Mouse (Mus musculus) spleen, embryonic (tissue): ENCODE data around the gene Xylt1.

Experiments
- CTCF ChIA-PET: fragments of 350-600 bp; sonication (Branson Sonifier 250); formaldehyde crosslinking; loops from one replicate; lab custom pipeline; 2022; lab: Charles Lee

Xylt1 gene

GRCm38 (mm10) chr7:117588426-117588825, 207.6 kb downstream of the Xylt1 start:
- CTCF ChIA-PET = no interaction called here

DNA sequence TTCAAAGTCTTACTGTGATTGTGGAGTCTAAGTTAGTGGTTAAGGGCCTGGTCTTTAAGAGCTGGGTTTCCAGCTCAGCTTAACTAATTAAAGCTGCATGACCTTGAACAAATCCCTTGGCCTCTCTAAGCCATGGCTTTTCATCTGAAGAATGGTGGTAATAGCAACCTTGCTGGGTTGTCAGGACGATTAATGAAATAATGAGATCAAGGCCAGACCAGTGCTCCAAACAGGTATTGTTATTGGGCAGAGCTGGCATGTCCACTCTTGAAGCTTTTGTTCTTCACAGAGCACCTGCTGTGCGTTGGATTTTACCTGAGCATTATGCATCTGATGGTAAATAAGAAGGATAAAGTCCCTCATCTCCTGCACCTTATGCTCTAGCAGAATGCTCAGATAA, 208.6 kb downstream of the Xylt1 start:
- CTCF ChIA-PET = interaction anchor here (0.7 kb wide), 1 partner anchor 34 kb away, joined by 3 read pairs; no protein-coding TSS in a partner anchor

DNA sequence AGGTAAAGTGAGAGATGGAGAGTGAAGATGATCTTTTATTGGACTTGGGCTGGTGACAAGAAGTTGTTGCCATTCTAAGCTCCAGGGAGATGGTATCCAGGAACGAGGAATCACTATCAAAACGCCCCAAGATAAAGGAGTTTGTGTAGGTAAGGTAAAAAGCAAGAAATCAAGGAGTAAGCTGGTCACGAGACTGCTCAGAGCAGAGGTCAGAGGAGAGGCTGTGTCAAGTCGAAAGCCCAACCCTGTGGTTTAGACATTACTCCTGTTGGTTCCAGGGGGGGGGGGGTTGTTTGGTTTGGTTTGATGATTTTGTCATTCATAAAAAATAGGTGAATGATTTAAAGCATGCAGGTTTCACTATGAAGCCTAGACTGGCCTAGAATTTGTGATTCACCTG, 209.0 kb downstream of the Xylt1 start:
- CTCF ChIA-PET = interaction anchor here (0.7 kb wide), 1 partner anchor 35 kb away, joined by 3 read pairs; no protein-coding TSS in a partner anchor

- CTCF ChIA-PET = interaction anchor here (0.6 kb wide), 2 partner anchors 10 to 96 kb away, joined by 7 to 9 read pairs; no protein-coding TSS in a partner anchor
These were observed 213.4 kb downstream of the Xylt1 start for GRCm38 (mm10) chr7:117594191-117594590.

GRCm38 (mm10) chr7:117595029-117595695, 214.4 kb downstream of the Xylt1 start:
- CTCF ChIA-PET = no interaction called here

GRCm38 (mm10) chr7:117600443-117600842, 219.7 kb downstream of the Xylt1 start:
- CTCF ChIA-PET = no interaction called here

DNA sequence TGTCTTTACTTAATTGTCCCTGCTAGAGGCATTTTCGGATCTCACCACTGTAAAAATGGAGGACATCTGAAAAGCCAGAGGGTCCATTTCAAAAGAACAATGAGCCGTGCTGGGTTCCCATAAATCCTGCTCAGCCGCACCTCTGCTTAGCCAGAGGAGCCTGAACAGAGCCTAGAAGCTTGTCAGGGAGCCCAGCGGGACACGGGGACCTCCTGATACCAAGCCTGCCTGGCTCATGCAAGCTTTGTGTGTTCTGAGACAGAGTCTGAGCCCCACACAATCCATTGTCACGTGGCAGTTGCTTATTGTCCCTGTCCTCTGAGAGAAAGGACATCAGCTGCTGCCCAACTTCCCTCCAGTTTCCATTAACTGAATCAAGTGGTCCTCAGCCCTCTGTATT, 229.7 kb downstream of the Xylt1 start:
- CTCF ChIA-PET = no interaction called here

GRCm38 (mm10) chr7:117612788-117613473, 232.2 kb downstream of the Xylt1 start:
- CTCF ChIA-PET = interaction anchor here (1.2 kb wide), 1 partner anchor 38 kb away, joined by 4 read pairs; no protein-coding TSS in a partner anchor

DNA sequence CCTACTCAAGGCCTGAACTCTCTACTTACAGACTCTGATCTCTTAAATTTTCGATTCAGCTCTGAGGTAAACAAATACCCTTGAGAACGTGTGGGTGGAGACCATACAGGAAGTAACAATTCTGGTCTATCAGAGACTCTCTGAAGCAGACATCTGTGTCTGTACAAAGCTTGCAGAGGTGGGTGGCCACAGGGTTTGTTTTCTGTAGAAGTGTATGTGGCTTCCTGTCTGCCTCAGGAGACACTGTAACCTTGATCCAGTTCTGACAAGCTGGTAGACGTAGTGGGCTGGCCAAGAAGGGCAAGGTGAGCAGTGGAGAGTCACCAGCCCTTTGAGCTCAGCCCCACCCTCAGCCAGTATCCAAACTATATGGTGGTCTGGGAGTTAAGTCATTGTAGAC, 233.0 kb downstream of the Xylt1 start:
- CTCF ChIA-PET = interaction anchor here (1.2 kb wide), 1 partner anchor 38 kb away, joined by 4 read pairs; no protein-coding TSS in a partner anchor

- CTCF ChIA-PET = interaction anchor here (0.6 to 1.2 kb wide), 2 partner anchors 39 to 123 kb away, joined by 4 to 5 read pairs; no protein-coding TSS in a partner anchor
These were observed 233.6 kb downstream of the Xylt1 start for GRCm38 (mm10) chr7:117614346-117614745.

DNA sequence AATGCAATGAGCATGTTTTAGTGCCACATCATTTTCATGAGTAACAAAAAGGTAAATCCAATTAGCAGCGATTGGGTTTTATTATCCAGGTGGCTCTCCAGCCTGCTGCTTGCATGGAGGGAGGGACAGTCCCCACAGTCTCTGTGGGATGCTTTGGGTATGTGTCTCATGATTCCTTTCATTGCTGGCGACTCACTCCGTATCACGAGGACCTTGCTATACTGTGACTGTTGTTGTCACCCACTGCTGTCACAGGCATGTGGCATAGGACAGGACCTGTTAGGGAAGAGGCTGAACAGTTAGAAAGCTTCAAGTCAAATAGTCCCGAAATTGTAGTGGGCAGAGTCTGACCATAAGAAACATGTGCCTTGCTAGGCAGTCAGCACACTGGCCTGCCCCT, 234.1 kb downstream of the Xylt1 start:
- CTCF ChIA-PET = interaction anchor here (0.6 kb wide), 1 partner anchor 123 kb away, joined by 5 read pairs; no protein-coding TSS in a partner anchor

DNA sequence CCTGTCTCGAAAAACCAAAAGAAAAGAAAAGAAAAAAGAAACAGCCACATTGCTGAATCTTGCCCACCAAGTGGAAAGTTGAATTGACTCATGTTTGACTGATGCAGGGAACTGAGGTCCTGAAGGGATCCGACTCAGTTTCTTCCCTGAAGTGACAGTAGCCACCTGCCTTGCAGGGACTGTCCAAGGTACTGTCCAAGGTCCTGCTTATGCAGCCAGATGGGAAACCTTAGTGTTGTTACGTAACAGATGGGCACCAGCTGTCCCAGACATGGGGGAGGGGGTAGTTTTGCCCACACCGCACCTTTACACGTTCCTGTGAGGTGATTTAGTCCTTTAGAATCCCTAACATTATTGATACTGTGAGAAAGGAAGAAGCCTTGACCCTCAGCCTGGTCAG, 235.5 kb downstream of the Xylt1 start:
- CTCF ChIA-PET = no interaction called here

DNA sequence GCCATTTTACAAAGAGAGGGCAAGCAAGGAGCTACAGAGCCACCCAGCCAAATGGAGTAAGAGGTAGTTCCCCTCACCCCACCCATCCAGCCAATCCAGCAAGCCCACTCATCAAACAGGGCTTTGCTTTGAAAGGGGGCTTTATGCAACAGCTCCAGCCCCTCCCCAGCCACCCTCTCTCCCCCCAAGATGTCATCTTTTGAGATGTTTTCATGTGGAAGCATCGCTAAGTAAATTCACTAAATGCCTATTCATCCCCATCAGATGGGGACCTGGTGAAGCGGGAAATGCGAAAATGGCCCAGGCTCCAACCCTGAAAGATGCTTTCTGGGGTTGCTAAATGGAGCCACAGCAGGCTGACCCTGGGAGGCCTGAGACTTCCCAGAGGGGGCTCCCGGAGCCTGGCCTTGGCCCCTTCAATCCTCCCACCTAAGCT, 238.0 kb downstream of the Xylt1 start:
- CTCF ChIA-PET = no interaction called here

DNA sequence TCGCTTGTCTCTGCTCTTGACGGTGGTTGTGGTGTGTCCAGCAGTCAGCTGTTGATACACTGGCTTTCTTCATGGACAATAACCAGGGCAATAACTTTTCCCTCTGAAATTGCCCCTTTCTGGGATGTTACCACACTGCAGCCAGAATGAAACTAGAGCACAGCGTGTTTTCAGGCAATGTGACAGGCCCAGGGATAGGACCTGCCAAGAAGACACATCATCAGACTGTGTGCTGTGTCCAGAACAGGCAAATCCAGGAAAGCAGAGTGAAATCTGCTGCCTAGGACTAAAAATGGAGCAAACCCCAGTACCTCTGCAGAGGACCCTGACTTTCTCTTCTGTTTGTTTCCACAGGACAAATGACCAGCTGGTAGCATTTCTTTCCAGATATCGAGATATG, 240.8 kb downstream of the Xylt1 start:
- CTCF ChIA-PET = interaction anchor here (0.7 kb wide), 1 partner anchor 294 kb away, joined by 7 read pairs; no protein-coding TSS in a partner anchor

DNA sequence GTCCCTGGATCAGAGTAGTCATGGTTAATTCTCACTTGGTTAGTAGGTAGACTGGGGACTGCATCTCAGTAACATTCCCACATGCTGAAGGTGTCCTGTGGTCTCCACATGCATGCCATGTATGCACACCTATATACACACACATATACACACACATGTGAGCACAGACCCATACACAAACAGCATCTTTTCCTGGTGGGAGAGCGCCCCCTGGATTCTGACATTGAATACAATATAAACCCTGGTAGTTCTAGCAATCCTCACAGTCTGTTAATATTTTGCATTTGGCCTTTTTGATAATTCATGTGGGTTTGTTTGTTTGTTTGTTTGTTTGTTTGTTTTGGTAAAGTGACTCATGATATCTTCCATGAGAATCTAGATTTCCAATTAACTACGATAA, 242.0 kb downstream of the Xylt1 start:
- CTCF ChIA-PET = interaction anchor here (0.7 to 1.0 kb wide), 2 partner anchors 108 to 246 kb away, joined by 3 read pairs; no protein-coding TSS in a partner anchor

GRCm38 (mm10) chr7:117628791-117629190, 248.0 kb downstream of the Xylt1 start:
- CTCF ChIA-PET = no interaction called here

DNA sequence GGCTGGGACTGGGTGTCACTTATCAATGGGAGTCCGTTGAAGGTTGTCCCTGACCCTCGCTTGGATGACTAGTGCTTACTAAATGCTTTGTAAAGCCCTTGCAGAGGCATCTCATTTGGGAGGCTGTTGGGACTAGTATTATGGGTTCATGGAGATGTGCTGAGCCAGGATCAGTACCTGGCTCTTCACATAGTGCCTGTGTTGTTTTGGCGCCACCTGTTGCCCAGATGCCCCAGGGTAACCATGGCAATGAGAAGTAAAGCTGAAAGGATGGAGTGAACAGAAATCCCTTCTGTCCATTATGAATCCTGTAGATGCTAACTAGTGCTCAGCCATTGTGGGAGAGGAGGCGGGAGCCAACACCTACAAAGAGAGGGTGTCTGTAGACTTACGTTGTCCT, 249.9 kb downstream of the Xylt1 start:
- CTCF ChIA-PET = interaction anchor here (1.1 kb wide), 1 partner anchor 64 kb away, joined by 4 read pairs; no protein-coding TSS in a partner anchor

GRCm38 (mm10) chr7:117635584-117635983, 254.8 kb downstream of the Xylt1 start:
- CTCF ChIA-PET = no interaction called here

DNA sequence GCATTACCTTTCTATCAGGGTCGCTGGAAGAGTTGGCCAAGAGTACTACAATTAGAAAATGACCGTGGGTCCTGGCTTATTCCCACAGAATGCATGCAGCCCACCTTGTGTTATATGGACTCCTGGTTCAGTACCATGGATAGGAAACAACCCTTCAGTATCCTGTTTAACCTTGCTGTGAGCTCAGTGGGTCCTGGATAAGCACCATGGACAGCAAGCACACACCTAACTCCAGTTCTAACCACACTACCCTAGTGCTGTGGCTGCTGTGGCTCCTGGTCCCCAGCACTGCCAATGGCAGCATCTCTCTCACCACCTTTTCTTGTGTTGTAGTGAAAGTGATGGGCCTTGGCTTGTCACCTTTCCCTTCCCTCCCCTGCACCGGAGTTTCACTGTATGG, 255.9 kb downstream of the Xylt1 start:
- CTCF ChIA-PET = no interaction called here

DNA sequence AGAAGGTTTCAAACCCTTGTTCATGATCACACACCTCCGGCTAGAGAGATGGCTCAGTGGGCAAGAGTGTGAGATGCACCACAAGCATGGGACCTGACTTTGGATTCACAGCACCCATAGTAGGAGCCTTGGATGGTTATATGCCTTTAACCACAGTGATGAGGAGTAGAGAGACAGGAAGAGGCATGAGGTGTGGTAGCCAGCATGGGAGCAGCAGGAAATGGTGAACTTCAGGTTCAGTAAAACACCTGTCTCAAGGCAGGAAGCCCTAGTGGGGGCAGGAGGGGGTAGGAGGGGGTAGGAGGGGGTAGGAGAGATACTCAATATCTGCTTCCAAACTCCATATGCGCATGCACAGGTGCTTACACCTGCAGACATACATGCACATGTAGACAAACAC, 257.2 kb downstream of the Xylt1 start:
- CTCF ChIA-PET = interaction anchor here (0.6 kb wide), 1 partner anchor 791 kb away, joined by 3 read pairs; no protein-coding TSS in a partner anchor

- CTCF ChIA-PET = no interaction called here
These were observed 271.9 kb downstream of the Xylt1 start for GRCm38 (mm10) chr7:117652637-117653036.

GRCm38 (mm10) chr7:117655732-117656131, 275.0 kb downstream of the Xylt1 start:
- CTCF ChIA-PET = no interaction called here
